18 mouse cellular contexts compared by ENCODE assay signal in genomic region chr9:119004703-119005076, GRCm38 (mm10). TPM values are rescaled to one million over a fixed set of nuclear protein-coding genes. Genes with fewer than 3 reads are reported as not detected.
DNase-seq lines count a peak whose midpoint lies in the region; ATAC-seq and TF ChIP-seq lines count a peak whose summit lies in the region.
"Had no signal": no experiment of that assay in that cellular context is flagged by ENCODE, and none has a peak within 500 bp of the region (broad histone marks: within the 10 kb centered on the region; RNA-seq: fewer than 3 reads in every experiment).

No protein-coding gene starts in this region.

- H3K36me3 ChIP-seq in heart, embryonic 10.5 days = 0 out of 2 replicates have a peak, but pooled peaks cover 5% of the 10 kb centered on the region
- no peaks in the 10 kb centered on the region for H3K36me3 ChIP-seq in hindbrain, embryonic 10.5 days
- H3K36me3 ChIP-seq in hindbrain, embryonic 11.5 days (ENCODE audit: control insufficient read depth, insufficient read depth, low read length) = no peaks in the 10 kb centered on the region
- H3K36me3 ChIP-seq in liver, adult 2 months (ENCODE audit: control insufficient read depth, insufficient read depth, low read length) = no peaks in the 10 kb centered on the region
- no peaks in the 10 kb centered on the region for H3K36me3 ChIP-seq in limb, embryonic 14.5 days (ENCODE audit: control insufficient read depth, insufficient read depth, low read length)
- H3K36me3 ChIP-seq: liver, embryonic 13.5 days; stomach, embryonic 15.5 days had no signal

- no peak for TF ChIP-seq CTCF in liver, adult 2 months (IDR thresholded peaks at IDR 0.05; ENCODE audit: low read depth, low read length)

- H3K27me3 ChIP-seq in heart, embryonic 10.5 days (ENCODE audit: insufficient read depth, poor library complexity, severe bottlenecking) = no peaks in the 10 kb centered on the region
- H3K27me3 ChIP-seq in hindbrain, embryonic 10.5 days (ENCODE audit: insufficient read depth, poor library complexity, severe bottlenecking) = no peaks in the 10 kb centered on the region
- no peaks in the 10 kb centered on the region for H3K27me3 ChIP-seq in hindbrain, embryonic 11.5 days (ENCODE audit: control insufficient read depth, insufficient read depth, low read length)
- no peaks in the 10 kb centered on the region for H3K27me3 ChIP-seq in liver, adult 2 months (ENCODE audit: control insufficient read depth, insufficient read depth, low read length)
- no peaks in the 10 kb centered on the region for H3K27me3 ChIP-seq in limb, embryonic 14.5 days (ENCODE audit: control insufficient read depth, insufficient read depth, low read length)
- H3K27me3 ChIP-seq: liver, embryonic 13.5 days; stomach, embryonic 15.5 days had no signal

- 82% methylated on average over 16 of the region's 16 CpGs for WGBS in heart, embryonic 10.5 days
- WGBS in hindbrain, embryonic 10.5 days = 85% methylated on average over 16 of the region's 16 CpGs
- 85% methylated on average over 16 of the region's 16 CpGs for WGBS in hindbrain, embryonic 11.5 days
- WGBS in liver, adult 2 months = 63% methylated on average over 16 of the region's 16 CpGs
- WGBS in limb, embryonic 14.5 days = 87% methylated on average over 16 of the region's 16 CpGs

- DNase-seq in heart, embryonic 10.5 days (ENCODE audit: low spot score) = no peak
- DNase-seq in heart, postnatal 10 days = no peak
- no peak for DNase-seq in hindbrain, embryonic 10.5 days (ENCODE audit: low spot score)
- no peak for DNase-seq in hindbrain, embryonic 11.5 days (ENCODE audit: low spot score)
- DNase-seq in liver, adult 2 months (ENCODE audit: extremely low read depth, low read depth, low spot score) = peak; percentile 10
- DNase-seq in liver = no peak
- DNase-seq in limb, embryonic 14.5 days (ENCODE audit: low spot score) = no peak
- no peak for DNase-seq in urinary bladder, postnatal 25 days (ENCODE audit: low spot score)
- DNase-seq: adrenal gland, adult 2 months; cerebellum, postnatal 10 days; forebrain, postnatal 0 days; heart, adult 11 months; liver, embryonic 13.5 days; lung, postnatal 14 days; spleen, adult 18-20 months; thymus, adult 2 months had no signal

- H3K4me1 ChIP-seq in heart, embryonic 10.5 days = peaks cover 66% of the 10 kb centered on the region
- peaks cover 64% of the 10 kb centered on the region for H3K4me1 ChIP-seq in hindbrain, embryonic 10.5 days (replicated peaks)
- 0 out of 2 replicates have a peak, but pooled peaks cover 2% of the 10 kb centered on the region for H3K4me1 ChIP-seq in hindbrain, embryonic 11.5 days (replicated peaks; ENCODE audit: control insufficient read depth, insufficient read depth, low read length)
- peaks cover 3% of the 10 kb centered on the region; the same call in 1 of the 2 replicates for H3K4me1 ChIP-seq in liver, adult 2 months (ENCODE audit: control insufficient read depth, insufficient read depth, low read length)
- peaks cover 27% of the 10 kb centered on the region for H3K4me1 ChIP-seq in limb, embryonic 14.5 days (ENCODE audit: control insufficient read depth, insufficient read depth, low read length)

- H3K9ac ChIP-seq in hindbrain, embryonic 11.5 days (ENCODE audit: low read depth, low read length) = no peak overlapping the region
- no peak overlapping the region for H3K9ac ChIP-seq in liver, adult 2 months (ENCODE audit: low read depth, low read length)
- no peak overlapping the region for H3K9ac ChIP-seq in limb, embryonic 14.5 days (ENCODE audit: low read depth, low read length, severe bottlenecking)
- H3K9ac ChIP-seq: forebrain, postnatal 0 days; liver, embryonic 13.5 days; stomach, embryonic 15.5 days had no signal

- TF ChIP-seq POLR2A in liver, adult 2 months (IDR thresholded peaks at IDR 0.05; ENCODE audit: extremely low read depth, insufficient read depth, low read length) = no peak
- TF ChIP-seq POLR2A in limb, embryonic 14.5 days (IDR thresholded peaks at IDR 0.05; ENCODE audit: borderline replicate concordance, extremely low read depth, insufficient read depth, insufficient read length) = no peak

- no peak overlapping the region for H3K4me2 ChIP-seq in hindbrain, embryonic 11.5 days (replicated peaks; ENCODE audit: low read depth, low read length)
- no peak overlapping the region for H3K4me2 ChIP-seq in limb, embryonic 14.5 days (replicated peaks; ENCODE audit: low read depth, low read length, severe bottlenecking)
- H3K4me2 ChIP-seq: liver, embryonic 13.5 days; stomach, embryonic 15.5 days had no signal

- H3K79me2 ChIP-seq in liver, adult 2 months (ENCODE audit: control insufficient read depth, insufficient read depth, low read length) = no peaks in the 10 kb centered on the region; the same call in 1 of the 2 replicates

- no peaks in the 10 kb centered on the region for H3K9me3 ChIP-seq in heart, embryonic 10.5 days
- H3K9me3 ChIP-seq in hindbrain, embryonic 10.5 days = no peaks in the 10 kb centered on the region
- H3K9me3 ChIP-seq in hindbrain, embryonic 11.5 days (ENCODE audit: control insufficient read depth, low read length) = no peaks in the 10 kb centered on the region
- H3K9me3 ChIP-seq in limb, embryonic 14.5 days (ENCODE audit: control insufficient read depth, low read length) = no peaks in the 10 kb centered on the region
- H3K9me3 ChIP-seq: liver, embryonic 13.5 days; stomach, embryonic 15.5 days had no signal

- intact Hi-C loops in heart, postnatal 10 days (cut with DNase I) = no loop called here

- ATAC-seq in hindbrain, embryonic 11.5 days (ENCODE audit: low FRiP score) = no peak
- ATAC-seq in limb, embryonic 14.5 days (ENCODE audit: low FRiP score, low read depth) = no peak
- ATAC-seq: forebrain, postnatal 0 days had no signal

- no peak overlapping the region for H3K4me3 ChIP-seq in heart, embryonic 10.5 days
- no peak overlapping the region for H3K4me3 ChIP-seq in hindbrain, embryonic 10.5 days
- no peak overlapping the region for H3K4me3 ChIP-seq in hindbrain, embryonic 11.5 days (ENCODE audit: low read depth, low read length)
- no peak overlapping the region for H3K4me3 ChIP-seq in liver, adult 2 months (ENCODE audit: insufficient read depth, low read depth, low read length)
- no peak overlapping the region for H3K4me3 ChIP-seq in limb, embryonic 14.5 days (replicated peaks; ENCODE audit: low read length)
- H3K4me3 ChIP-seq: erythroblast, embryonic 14.5 days; liver, embryonic 13.5 days; stomach, embryonic 15.5 days had no signal

- H3K27ac ChIP-seq in heart, embryonic 10.5 days = peak overlapping the region; percentile 72
- peak overlapping the region; percentile 60 for H3K27ac ChIP-seq in hindbrain, embryonic 10.5 days
- H3K27ac ChIP-seq in hindbrain, embryonic 11.5 days (ENCODE audit: low read depth, low read length) = no peak overlapping the region
- no peak overlapping the region for H3K27ac ChIP-seq in liver, adult 2 months (replicated peaks; ENCODE audit: insufficient read depth, low read depth, low read length)
- 0 out of 2 replicates have a peak overlapping the region, but pooled peaks have one; percentile 9 for H3K27ac ChIP-seq in limb, embryonic 14.5 days (replicated peaks; ENCODE audit: low read depth, low read length)
- H3K27ac ChIP-seq: liver, embryonic 13.5 days; stomach, embryonic 15.5 days had no signal

RNA-seq across cellular contexts. Expression of gene Vill, which starts 47.9 kb away (rescaled TPM):
- polyA plus RNA-seq in heart, embryonic 10.5 days (2016; fragmentation: Nextera tagmentation; extraction: Ambion mirVana) = 19.1 and 23.1 TPM in 2 replicates
- 1 to 10 TPM; 1.5 to 3.7 TPM for total RNA-seq in heart, postnatal 10 days (2021)
- polyA plus RNA-seq in hindbrain, embryonic 10.5 days (2016; fragmentation: Nextera tagmentation; extraction: Ambion mirVana) = 15.8 and 16.1 TPM in 2 replicates
- 7.5 and 8.8 TPM in 2 replicates for polyA plus RNA-seq in hindbrain, embryonic 11.5 days (2014; fragmentation: Nextera tagmentation; extraction: Ambion mirVana)
- 2.3 and 3.0 TPM in 2 replicates for total RNA-seq in liver, adult 2 months (2014; rRNA removed)
- polyA plus RNA-seq in liver, adult 2 months (2012; rRNA removed) = 0.50 and 1.2 TPM in 2 replicates
- 49.8 and 68.2 TPM in 2 replicates for polyA plus RNA-seq in limb, embryonic 14.5 days (2012; rRNA removed)
- polyA plus RNA-seq in limb, embryonic 14.5 days (2014; fragmentation: Nextera tagmentation; extraction: Ambion mirVana) = 25.2 and 29.0 TPM in 2 replicates
- polyA plus RNA-seq: erythroblast, embryonic 14.5 days had no signal

Comparison
In these comparisons a context has a peak if more than half of its experiments do, and no peak if none do; other contexts are left out.
1. H3K27ac ChIP-seq: peak in heart, embryonic 10.5 days (single experiment), hindbrain, embryonic 10.5 days (single experiment) and limb, embryonic 14.5 days (single experiment); none in hindbrain, embryonic 11.5 days (single experiment) and liver, adult 2 months (single experiment).